Mouse (Mus musculus) midbrain, embryonic 11.5 days (tissue): ENCODE data around the gene Plpp2. TPM values are rescaled to one million over a fixed set of nuclear protein-coding genes. Genes with fewer than 3 reads are reported as not detected.
A peak's percentile ranks its signal among the peaks of the same experiment; 100 is the strongest.

Source experiments
- ATAC-seq: fragments of 200-750 bp; cut with Nextera tagmentation; 2 replicates; pipeline ENCODE4 v1.8.0; 2017; ENCODE audit warnings: moderate TSS enrichment, moderate library complexity; ENCODE audit not compliant: low FRiP score
- DNase-seq: peaks from one replicate; pipeline ENCODE4 v3.0.0; 2015; ENCODE audit warnings: low spot score; ENCODE audit errors: missing footprints
- H3K27ac ChIP-seq: fragments of 300-500 bp; sonication (generic); 2 replicates; pipeline ENCODE4 v1.5.1; 2014; ENCODE audit warnings: low read depth, low read length
- H3K27me3 ChIP-seq: fragments of 300-500 bp; sonication (generic); 2 replicates; pipeline ENCODE4 v1.6.1; 2014; ENCODE audit warnings: mild to moderate bottlenecking, low read length, moderate library complexity, mixed read lengths; ENCODE audit not compliant: control insufficient read depth, insufficient read depth
- H3K36me3 ChIP-seq: fragments of 300-500 bp; sonication (generic); 2 replicates; pipeline ENCODE4 v1.6.1; 2014; ENCODE audit warnings: mild to moderate bottlenecking, low read length, moderate library complexity, mixed read lengths; ENCODE audit not compliant: control insufficient read depth, insufficient read depth
- H3K4me1 ChIP-seq: fragments of 300-500 bp; sonication (generic); 2 replicates; pipeline ENCODE4 v1.6.1; 2014; ENCODE audit warnings: low read length; ENCODE audit not compliant: control insufficient read depth, insufficient read depth
- H3K4me2 ChIP-seq: fragments of 300-500 bp; sonication (generic); 2 replicates; pipeline ENCODE4 v1.6.1; 2014; ENCODE audit warnings: mild to moderate bottlenecking, moderate library complexity
- H3K4me3 ChIP-seq: fragments of 300-500 bp; sonication (generic); 2 replicates; pipeline ENCODE4 v1.5.1; 2014; ENCODE audit warnings: low read depth, low read length
- H3K9ac ChIP-seq: fragments of 300-500 bp; sonication (generic); 2 replicates; pipeline ENCODE4 v1.6.1; 2014; ENCODE audit warnings: low read length
- H3K9me3 ChIP-seq: fragments of 300-500 bp; sonication (generic); 2 replicates; pipeline ENCODE4 v1.6.1; 2016; ENCODE audit warnings: low read length; ENCODE audit not compliant: control insufficient read depth
- WGBS: fragments of 180-500 bp; shearing (Covaris S2); extraction: QIAGEN DNeasy Blood & Tissue Kit; methylation state at CpG from one replicate; pipeline ENCODE4 v1.1.7; 2014; 5-methylcytosine and 5-hydroxymethylcytosine counted together
- polyA plus RNA-seq: library from polyadenylated mRNA; unstranded; fragments of >200 nt; fragmentation: Nextera tagmentation; extraction: Ambion mirVana; gene quantifications from 2 replicates; pipeline ENCODE4 v1.2.1, GENCODE M21; 2014

The Plpp2 gene
- polyA plus RNA-seq, 1 experiment from 2014 or later = 13.4 TPM

DNA sequence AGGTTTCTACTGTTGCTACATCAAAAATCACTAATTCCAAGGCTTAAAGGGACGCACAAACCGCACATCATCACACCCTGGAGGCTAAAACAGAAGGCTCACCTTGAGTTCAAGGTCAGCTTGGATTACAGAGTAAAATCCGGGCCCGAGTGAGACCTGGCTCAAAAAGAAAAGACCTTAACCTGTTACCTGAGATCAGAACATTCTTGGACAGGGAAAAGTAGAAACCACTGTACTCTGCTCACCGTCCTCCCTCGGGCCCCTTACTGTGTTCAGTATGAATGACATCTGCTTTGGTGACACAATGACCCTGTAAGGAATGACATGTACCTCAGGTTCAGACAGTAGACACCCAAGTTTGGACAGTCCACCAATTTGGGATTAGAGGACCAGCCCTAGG, 41.2 kb upstream of the Plpp2 start:
- ATAC-seq (no peak), DNase-seq (no peak)
- no peak overlapping the region for H3K27ac ChIP-seq

DNA sequence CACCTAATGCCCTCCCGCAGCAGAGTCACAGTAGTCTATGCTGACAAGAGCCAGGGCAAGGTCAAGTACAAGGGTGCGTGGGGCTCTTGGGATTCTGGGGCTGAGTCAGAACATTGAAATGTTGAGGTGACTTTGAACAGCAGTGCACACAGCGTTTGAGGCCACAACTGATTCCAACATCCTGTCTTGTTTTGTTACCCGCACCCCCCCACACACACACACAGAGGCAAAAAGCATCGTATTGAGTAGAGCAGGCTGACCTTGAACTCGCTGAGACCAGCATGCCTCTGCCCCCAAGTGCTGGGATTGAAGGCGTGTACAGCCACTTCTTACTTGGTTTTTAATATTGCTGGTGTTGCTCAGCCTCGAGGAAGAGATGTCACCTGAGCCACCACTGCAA, 40.8 kb upstream of the Plpp2 start:
- Histone ChIP-seq H3K36me3 (no peaks in the 10 kb centered on the region), H3K9ac (no peak overlapping the region), H3K27me3 (no peaks in the 10 kb centered on the region), H3K9me3 (no peaks in the 10 kb centered on the region), H3K27ac (no peak overlapping the region), H3K4me1 (no peaks in the 10 kb centered on the region), H3K4me2 (no peak overlapping the region), H3K4me3 (no peak overlapping the region)
- peak; percentile 68 for DNase-seq
- no peak for ATAC-seq
- WGBS = 89% methylated on average over 8 of the region's 8 CpGs

More for the DNA sequence above, 41.2 kb upstream of the Plpp2 start:
- Histone ChIP-seq H3K9me3 (no peaks in the 10 kb centered on the region), H3K27me3 (no peaks in the 10 kb centered on the region), H3K4me1 (no peaks in the 10 kb centered on the region), H3K4me3 (no peak overlapping the region), H3K4me2 (no peak overlapping the region), H3K9ac (no peak overlapping the region), H3K36me3 (no peaks in the 10 kb centered on the region)
- 93% methylated on average over 6 of the region's 6 CpGs for WGBS

DNA sequence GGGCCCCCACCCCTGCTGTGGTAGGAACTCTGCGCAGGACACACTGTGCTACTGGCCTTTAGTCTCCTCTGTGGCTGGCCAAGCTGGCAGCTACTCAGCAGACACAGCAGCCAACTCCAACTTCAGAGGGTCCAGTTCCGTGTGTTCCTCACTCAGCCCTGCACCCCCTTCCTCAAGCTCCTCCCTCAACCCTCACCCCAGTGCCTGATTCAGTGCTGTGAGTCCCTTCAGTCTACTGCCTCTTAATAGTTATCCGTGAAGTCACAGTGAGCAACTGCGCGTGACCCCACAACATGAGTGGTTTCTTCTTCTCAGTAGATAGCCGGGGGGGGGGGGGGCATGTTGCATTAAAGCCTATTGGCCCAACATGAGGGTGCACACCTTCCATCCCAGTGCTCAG, 40.0 kb upstream of the Plpp2 start:
- Histone ChIP-seq H3K4me2 (no peak overlapping the region), H3K4me1 (no peaks in the 10 kb centered on the region), H3K27me3 (no peaks in the 10 kb centered on the region), H3K9ac (no peak overlapping the region), H3K36me3 (no peaks in the 10 kb centered on the region), H3K4me3 (no peak overlapping the region), H3K9me3 (no peaks in the 10 kb centered on the region), H3K27ac (no peak overlapping the region)
- 81% methylated on average over 6 of the region's 6 CpGs for WGBS
- ATAC-seq (no peak), DNase-seq (peak; percentile 56)

DNA sequence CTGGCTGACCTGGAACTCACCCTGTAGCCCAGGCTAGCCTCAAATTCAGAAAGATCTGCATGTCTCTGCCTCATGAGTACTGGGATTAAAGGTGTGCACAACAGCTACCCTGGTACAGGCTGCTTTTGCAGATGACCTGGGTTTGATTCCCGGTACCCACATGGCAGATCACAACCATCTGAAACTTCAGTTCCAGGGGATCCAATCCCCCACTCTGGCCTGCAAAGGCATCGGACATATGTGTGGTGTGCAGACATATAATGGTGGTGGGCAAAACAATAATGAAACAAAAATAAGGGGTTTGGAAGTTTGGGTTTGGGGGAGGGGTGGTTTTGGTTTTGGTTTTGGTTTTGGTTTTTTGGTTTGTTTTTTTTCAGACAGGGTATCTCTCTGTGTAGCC, 37.7 kb upstream of the Plpp2 start:
- DNase-seq (peak; percentile 69), ATAC-seq (no peak)
- Histone ChIP-seq H3K27me3 (no peaks in the 10 kb centered on the region), H3K36me3 (no peaks in the 10 kb centered on the region), H3K4me1 (no peaks in the 10 kb centered on the region), H3K4me3 (no peak overlapping the region), H3K9me3 (no peaks in the 10 kb centered on the region), H3K9ac (no peak overlapping the region), H3K27ac (no peak overlapping the region), H3K4me2 (no peak overlapping the region)
- 93% methylated on average over 2 of the region's 2 CpGs for WGBS

DNA sequence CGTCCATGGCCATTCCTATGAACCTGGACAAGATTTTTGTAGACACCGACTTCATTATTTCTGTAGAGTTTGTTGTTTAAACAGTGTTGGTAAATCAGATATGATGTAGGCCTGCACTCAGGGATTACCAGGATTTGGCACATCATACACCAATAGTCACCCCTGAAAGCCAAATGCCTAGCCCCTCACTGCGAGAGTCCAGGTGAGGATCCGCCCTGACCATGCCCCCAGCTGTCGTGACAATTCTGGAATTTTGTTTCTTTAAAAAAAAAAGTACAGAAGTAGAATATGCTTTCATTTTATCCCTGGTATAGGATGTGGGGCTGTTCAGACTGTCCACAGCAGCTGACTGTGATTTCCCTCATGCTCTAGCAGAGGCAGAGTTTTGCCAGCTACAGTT, 36.3 kb upstream of the Plpp2 start:
- H3K27me3 ChIP-seq = no peaks in the 10 kb centered on the region
- DNase-seq = no peak
- no peak overlapping the region for H3K27ac ChIP-seq
- WGBS = 93% methylated on average over 5 of the region's 5 CpGs
- H3K4me2 ChIP-seq = no peak overlapping the region
- no peak for ATAC-seq
- no peak overlapping the region for H3K4me3 ChIP-seq
- H3K9ac ChIP-seq = no peak overlapping the region
- H3K9me3 ChIP-seq = no peaks in the 10 kb centered on the region
- no peaks in the 10 kb centered on the region for H3K4me1 ChIP-seq
- H3K36me3 ChIP-seq = no peaks in the 10 kb centered on the region

DNA sequence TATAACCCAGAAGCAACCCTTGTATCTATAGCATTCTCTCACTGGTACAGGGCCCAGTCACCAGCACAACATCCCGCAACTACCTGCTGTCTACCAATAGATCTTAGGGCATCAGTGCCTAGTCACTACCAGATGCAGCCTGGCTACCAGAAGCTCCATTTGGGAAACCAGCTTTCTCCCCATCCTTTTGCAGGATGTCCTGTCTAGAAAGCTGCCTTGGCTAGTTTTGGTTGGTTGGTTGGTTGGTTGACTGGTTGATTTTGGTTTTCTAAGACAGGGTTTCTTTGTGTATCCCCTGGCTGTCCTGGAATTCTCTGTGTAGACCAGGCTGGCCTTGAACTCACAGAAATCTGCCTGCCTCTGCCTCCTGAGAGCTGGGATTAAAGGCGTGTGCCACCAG, 26.1 kb upstream of the Plpp2 start:
- no peak overlapping the region for H3K4me2 ChIP-seq
- H3K27me3 ChIP-seq = no peaks in the 10 kb centered on the region
- H3K27ac ChIP-seq = no peak overlapping the region
- 86% methylated on average over 2 of the region's 2 CpGs for WGBS
- H3K4me1 ChIP-seq = no peaks in the 10 kb centered on the region; the same call in 1 of the 2 replicates
- no peaks in the 10 kb centered on the region for H3K9me3 ChIP-seq
- no peaks in the 10 kb centered on the region for H3K36me3 ChIP-seq
- H3K4me3 ChIP-seq = no peak overlapping the region
- no peak overlapping the region for H3K9ac ChIP-seq
- ATAC-seq (no peak), DNase-seq (no peak)

DNA sequence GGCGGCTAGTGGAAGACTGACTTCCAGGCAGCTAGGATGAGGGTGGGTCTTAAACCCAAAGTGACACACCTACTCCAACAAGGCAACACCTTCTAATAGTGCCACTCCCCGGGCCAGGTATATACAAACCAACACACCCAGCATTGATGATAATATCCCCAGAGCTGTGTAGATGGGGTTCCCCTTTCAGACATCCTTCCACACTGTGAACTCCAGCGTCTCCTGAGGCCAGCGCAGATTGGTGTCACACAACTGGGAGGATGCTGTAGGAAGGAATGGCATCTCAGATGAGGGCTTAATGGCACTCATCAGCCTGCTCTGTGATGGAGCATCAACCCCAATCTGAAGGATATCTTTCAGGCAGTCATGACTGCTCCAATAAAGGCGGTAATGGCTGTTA, 23.9 kb upstream of the Plpp2 start:
- Histone ChIP-seq H3K27ac (no peak overlapping the region), H3K9me3 (no peaks in the 10 kb centered on the region), H3K4me1 (peaks cover 7% of the 10 kb centered on the region), H3K36me3 (no peaks in the 10 kb centered on the region; the same call in 1 of the 2 replicates), H3K27me3 (no peaks in the 10 kb centered on the region), H3K4me3 (no peak overlapping the region), H3K4me2 (no peak overlapping the region), H3K9ac (no peak overlapping the region)
- whole genome bisulfite sequencing = 95% methylated on average over 5 of the region's 5 CpGs
- ATAC-seq = no peak
- no peak for DNase-seq

DNA sequence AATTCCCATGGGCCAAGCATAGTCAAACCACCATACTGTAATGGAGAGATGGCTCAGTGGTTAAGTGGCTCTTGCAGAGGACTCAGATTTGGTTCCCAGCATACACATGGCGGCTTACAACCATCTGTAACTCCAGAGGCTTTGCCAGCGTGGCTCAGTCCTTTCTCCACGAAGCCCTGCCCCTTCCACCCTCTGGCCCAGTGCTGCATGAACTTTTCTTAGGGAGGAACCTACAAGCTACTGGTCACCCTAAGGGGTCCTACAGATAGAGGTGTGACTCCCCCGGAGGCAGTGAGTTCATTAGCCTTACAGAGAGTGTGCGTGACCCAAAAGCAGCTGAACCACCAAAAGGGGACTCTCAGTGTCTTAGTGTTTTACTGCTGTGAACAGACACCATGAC, 23.4 kb upstream of the Plpp2 start:
- WGBS = 89% methylated on average over 5 of the region's 5 CpGs
- H3K27ac ChIP-seq = no peak overlapping the region
- ATAC-seq = no peak
- no peaks in the 10 kb centered on the region for H3K9me3 ChIP-seq
- no peak overlapping the region for H3K4me2 ChIP-seq
- no peak for DNase-seq
- no peak overlapping the region for H3K4me3 ChIP-seq
- H3K27me3 ChIP-seq = no peaks in the 10 kb centered on the region
- no peaks in the 10 kb centered on the region; the same call in 1 of the 2 replicates for H3K36me3 ChIP-seq
- peaks cover 7% of the 10 kb centered on the region for H3K4me1 ChIP-seq
- H3K9ac ChIP-seq = no peak overlapping the region

DNA sequence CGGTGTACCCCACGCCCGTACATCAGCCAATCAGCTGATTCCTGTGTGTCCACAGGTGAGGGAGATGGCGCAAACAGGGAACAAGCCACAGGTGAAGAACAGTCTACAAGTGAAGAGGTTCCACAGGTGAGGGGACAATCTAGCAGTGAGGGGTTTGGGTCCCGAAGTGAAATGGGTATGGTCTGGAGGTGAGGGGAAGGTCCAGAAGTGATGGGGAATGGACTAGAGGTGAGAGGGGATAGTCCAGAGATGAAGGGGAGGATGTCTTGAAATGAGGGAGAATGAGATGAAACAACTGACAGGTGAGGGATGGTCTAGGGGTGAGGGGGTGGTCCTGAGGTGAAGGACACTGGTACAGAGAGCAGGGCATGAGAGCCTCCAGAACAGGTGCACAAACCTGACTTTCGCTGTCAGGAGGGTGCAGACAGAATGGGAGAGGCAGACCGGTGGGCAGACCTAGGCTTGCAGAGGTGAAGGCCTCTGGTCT, 21.7 kb upstream of the Plpp2 start:
- Histone ChIP-seq H3K27ac (no peak overlapping the region), H3K4me1 (peaks cover 7% of the 10 kb centered on the region), H3K27me3 (no peaks in the 10 kb centered on the region), H3K4me2 (peak overlapping the region; percentile 84), H3K9ac (peak overlapping the region; percentile 96), H3K36me3 (peaks cover under 1% of the 10 kb centered on the region; the same call in 1 of the 2 replicates), H3K4me3 (peak overlapping the region; percentile 95), H3K9me3 (no peaks in the 10 kb centered on the region)
- 28% methylated on average over 7 of the region's 7 CpGs for WGBS
- DNase-seq (no peak), ATAC-seq (no peak)
